Mouse (Mus musculus) monocyte, adult 59 days (primary cell): Measurements from ENCODE around the gene Uri1. TPM values are rescaled to one million over a fixed set of nuclear protein-coding genes. Genes with fewer than 3 reads are reported as not detected.

Experiments used
- total RNA-seq, 2 experiments: library from RNA; stranded (reverse); gene quantifications; one replicate each; pipeline ENCODE4 v1.2.4; 2023

Uri1 gene
- total RNA-seq: 10 to 100 TPM; 16.2 to 20.9 TPM

DNA sequence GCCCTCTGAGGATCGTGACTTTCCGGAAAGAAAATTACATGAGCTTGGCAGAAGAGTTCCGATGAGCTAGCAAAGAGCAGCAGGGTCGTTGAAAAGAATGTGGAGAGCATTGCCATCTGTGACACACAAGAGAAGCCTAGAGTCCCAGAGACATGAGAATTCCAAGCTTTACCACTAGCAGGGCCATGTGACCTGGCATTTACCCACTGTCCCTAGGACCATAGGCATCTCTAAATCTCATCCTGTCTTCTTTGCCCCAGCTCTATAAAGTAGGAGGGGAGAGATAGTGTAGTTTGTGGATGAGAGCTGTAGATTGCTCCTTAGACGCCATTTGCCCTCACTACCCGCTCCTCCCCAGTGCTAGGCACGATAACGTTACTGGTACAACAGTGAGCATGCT lies at the start of gene Uri1:
Gene Uri1, minus strand, starts transcription at position 101 of the 400 bp plus-strand sequence.

Other genes with a start within 250 kb of the Uri1 start
- gene Zfp536, start 249.9 kb downstream of the Uri1 start, total RNA-seq: not detected
- 1 to 10 TPM in 1 of 2 experiments, under 1 TPM in 1; 0.33 to 1.5 TPM for gene Ccne1, start 84.0 kb upstream of the Uri1 start, total RNA-seq
- gene 1600014C10Rik, start 159.7 kb upstream of the Uri1 start, total RNA-seq: 10 to 100 TPM; 20.0 to 27.0 TPM
- gene Plekhf1, start 204.5 kb upstream of the Uri1 start, total RNA-seq: under 1 TPM; 0.21 to 0.45 TPM
- gene Pop4, start 247.9 kb upstream of the Uri1 start, total RNA-seq: 10 to 100 TPM; 39.9 to 42.9 TPM